Mouse (Mus musculus): Measurements from ENCODE around the gene Hyal2. TPM values are rescaled to one million over a fixed set of nuclear protein-coding genes. Genes with fewer than 3 reads are reported as not detected.
A peak's percentile ranks its signal among the peaks of the same experiment; 100 is the strongest.

Gene Hyal2
- polyA plus RNA-seq, 1 experiment from 2014 or later = 154 TPM

- DNase-seq (ENCODE audit: low spot score) = peak; percentile 95
- WGBS = 14% methylated on average over 46 of the region's 46 CpGs
- Histone ChIP-seq H3K27ac (replicated peaks) (peak within 1 kb of the TSS; percentile 84), H3K9me3 (no peaks in the 10 kb centered on the region), H3K4me3 (peak within 1 kb of the TSS; percentile 80), H3K4me1 (peaks cover 28% of the 10 kb centered on the region), H3K27me3 (replicated peaks; ENCODE audit: low read depth, poor library complexity, severe bottlenecking) (no peaks in the 10 kb centered on the region), H3K36me3 (replicated peaks) (peaks cover 54% of the 10 kb centered on the region)
Measured at GRCm38 (mm10) chr9:107586974-107587832, 19.5 kb downstream of the Hyal2 start, which contains the start of gene Ifrd2. Ifrd2 (plus strand) TSS chr9:107587642.

DNA sequence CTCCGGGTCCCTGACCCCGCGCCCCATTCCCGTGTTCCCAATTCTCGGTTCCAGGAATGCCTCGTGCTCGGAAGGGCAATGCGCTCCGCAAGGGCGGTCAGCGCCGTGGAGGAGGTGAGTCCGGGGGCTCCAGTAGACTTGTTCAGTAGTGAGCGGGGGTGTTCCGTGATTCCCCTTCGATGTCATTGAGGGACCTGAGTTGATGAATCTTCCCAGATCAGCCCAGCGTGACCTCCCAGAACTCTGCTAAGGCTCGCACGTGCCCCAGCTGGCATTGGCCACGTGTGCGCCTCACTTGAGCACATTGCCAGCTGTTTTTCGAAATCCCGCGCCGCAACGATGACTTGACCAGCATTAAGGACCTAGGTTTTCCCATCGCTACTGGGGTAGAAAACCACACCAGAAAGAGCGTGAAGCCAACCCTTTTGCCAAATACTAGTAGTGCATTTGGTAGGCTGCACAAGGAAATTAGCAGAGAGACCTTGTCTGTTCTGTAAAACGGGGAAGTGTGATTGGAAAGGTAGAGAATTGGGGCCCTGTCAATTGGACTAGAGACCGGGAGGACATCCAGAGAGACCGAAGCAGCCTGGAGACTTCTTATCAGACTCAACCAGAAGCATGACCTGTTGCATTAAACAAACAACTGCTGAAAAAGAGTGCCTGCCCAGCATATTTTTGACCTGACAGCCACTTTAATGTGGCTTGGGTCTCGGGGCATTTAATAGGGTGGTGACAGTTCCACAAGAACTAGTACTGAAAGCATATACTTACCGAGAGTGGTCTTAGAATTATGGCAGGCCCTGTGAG is 20.3 kb downstream of the Hyal2 start:
- Histone ChIP-seq H3K27me3 (replicated peaks; ENCODE audit: low read depth, poor library complexity, severe bottlenecking) (no peaks in the 10 kb centered on the region), H3K9me3 (no peaks in the 10 kb centered on the region), H3K4me1 (peaks cover 21% of the 10 kb centered on the region), H3K36me3 (replicated peaks) (peaks cover 55% of the 10 kb centered on the region), H3K4me3 (peak overlapping the region; percentile 80), H3K27ac (replicated peaks) (peak overlapping the region; percentile 84)
- no peak for DNase-seq (ENCODE audit: low spot score)
- WGBS = 6% methylated on average over 33 of the region's 33 CpGs

DNA sequence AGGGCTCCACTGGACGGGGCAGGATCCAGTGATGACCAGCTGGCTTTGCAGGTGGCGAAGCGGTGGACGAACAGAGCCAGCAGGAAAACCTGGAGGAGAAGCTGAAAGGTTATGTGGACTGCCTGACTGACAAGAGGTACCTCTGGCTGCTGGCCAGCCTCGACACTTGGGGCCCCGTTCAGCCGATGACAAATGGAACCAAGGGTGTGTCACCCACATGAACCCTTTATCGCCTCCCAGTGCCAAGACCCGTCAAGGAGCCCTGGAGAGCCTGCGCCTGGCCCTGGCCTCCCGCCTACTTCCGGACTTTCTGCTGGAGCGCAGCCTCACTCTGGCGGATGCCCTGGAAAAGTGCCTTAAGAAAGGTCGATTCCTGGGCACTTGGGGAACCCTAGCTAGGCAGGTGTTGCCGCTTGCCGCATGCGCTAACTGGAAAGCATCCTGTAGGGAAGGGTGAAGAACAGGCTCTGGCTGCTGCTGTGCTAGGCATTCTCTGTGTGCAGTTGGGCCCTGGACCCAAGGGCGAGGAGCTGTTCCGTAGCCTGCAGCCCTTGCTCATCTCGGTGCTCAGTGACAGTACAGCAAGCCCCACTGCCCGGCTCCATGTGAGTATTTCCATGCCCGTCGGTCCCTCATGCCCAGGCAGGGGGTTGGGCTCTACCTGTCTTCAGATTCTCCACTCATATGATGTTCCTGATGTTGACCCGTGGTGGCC is 22.5 kb downstream of the Hyal2 start:
- Histone ChIP-seq H3K4me3 (0 out of 2 replicates have a peak overlapping the region, but pooled peaks have one; percentile 8), H3K27me3 (replicated peaks; ENCODE audit: low read depth, poor library complexity, severe bottlenecking) (no peaks in the 10 kb centered on the region), H3K4me1 (peaks cover 21% of the 10 kb centered on the region), H3K27ac (replicated peaks) (no peak overlapping the region), H3K36me3 (replicated peaks) (peaks cover 63% of the 10 kb centered on the region), H3K9me3 (no peaks in the 10 kb centered on the region)
- 93% methylated on average over 25 of the region's 25 CpGs for WGBS
- no peak for DNase-seq (ENCODE audit: low spot score)

GRCm38 (mm10) chr9:107590773-107591060 is 23.0 kb downstream of the Hyal2 start:
- Histone ChIP-seq H3K4me1 (peaks cover 21% of the 10 kb centered on the region), H3K27me3 (replicated peaks; ENCODE audit: low read depth, poor library complexity, severe bottlenecking) (no peaks in the 10 kb centered on the region), H3K9me3 (no peaks in the 10 kb centered on the region), H3K36me3 (replicated peaks) (peaks cover 62% of the 10 kb centered on the region), H3K4me3 (no peak overlapping the region; the same call in 1 of the 2 replicates), H3K27ac (replicated peaks) (no peak overlapping the region)
- no peak for DNase-seq (ENCODE audit: low spot score)
- WGBS = 94% methylated on average over 6 of the region's 6 CpGs

- no peak for DNase-seq (ENCODE audit: low spot score)
- Histone ChIP-seq H3K9me3 (no peaks in the 10 kb centered on the region), H3K4me1 (peaks cover 11% of the 10 kb centered on the region), H3K4me3 (no peak overlapping the region), H3K27me3 (replicated peaks; ENCODE audit: low read depth, poor library complexity, severe bottlenecking) (no peaks in the 10 kb centered on the region), H3K27ac (replicated peaks) (no peak overlapping the region), H3K36me3 (replicated peaks) (peaks cover 62% of the 10 kb centered on the region)
- WGBS = 84% methylated on average over 11 of the region's 11 CpGs
Measured at GRCm38 (mm10) chr9:107593101-107593976, 25.6 kb downstream of the Hyal2 start.

DNA sequence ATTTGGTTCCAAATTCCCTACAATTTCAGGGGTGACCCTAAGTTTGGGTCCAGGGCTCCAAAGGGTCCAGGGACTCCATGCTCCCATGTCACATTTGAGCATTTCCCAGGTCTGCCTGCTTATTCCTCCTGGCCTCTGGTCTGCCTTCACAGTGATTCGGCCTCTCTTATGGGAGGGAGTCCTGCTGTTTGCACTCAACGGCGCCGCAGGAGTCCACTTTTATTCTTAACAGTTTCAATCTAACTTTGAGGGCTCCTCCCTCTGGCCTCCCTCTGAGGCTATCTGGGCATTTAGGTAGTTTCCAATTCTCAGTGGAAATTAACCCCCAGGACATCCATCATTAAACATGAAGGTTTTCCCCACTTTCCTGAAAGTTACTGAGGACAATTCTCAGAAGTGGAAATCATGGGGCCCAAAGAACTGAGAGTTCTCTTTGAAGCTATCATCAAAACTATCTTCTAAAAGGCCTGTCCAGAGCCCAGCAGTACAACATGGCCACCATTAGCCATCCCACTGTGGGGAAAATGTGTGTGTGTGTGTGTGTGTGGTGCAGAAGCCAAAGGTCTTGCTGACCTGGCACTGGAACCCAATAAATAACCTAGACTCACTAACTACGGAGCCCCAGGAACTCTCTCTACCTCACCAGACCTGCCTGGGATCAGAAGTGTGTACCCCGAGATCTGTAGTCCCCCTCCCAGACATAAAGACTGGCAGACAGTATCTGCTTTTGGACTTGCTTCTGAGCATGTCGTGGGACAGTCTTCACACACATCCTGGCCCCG is 26.7 kb downstream of the Hyal2 start:
- Histone ChIP-seq H3K36me3 (replicated peaks) (peaks cover 62% of the 10 kb centered on the region), H3K27ac (replicated peaks) (no peak overlapping the region), H3K4me3 (no peak overlapping the region), H3K27me3 (replicated peaks; ENCODE audit: low read depth, poor library complexity, severe bottlenecking) (peaks cover 9% of the 10 kb centered on the region; the same call in 1 of the 2 replicates), H3K4me1 (peaks cover under 1% of the 10 kb centered on the region; the same call in 1 of the 2 replicates), H3K9me3 (no peaks in the 10 kb centered on the region)
- no peak for DNase-seq (ENCODE audit: low spot score)
- WGBS = 78% methylated on average over 8 of the region's 8 CpGs

GRCm38 (mm10) chr9:107596619-107597569 is 29.1 kb downstream of the Hyal2 start:
- DNase-seq (ENCODE audit: low spot score) = no peak

GRCm38 (mm10) chr9:107598385-107598784 is 30.6 kb downstream of the Hyal2 start:
- WGBS = 83% methylated on average over 5 of the region's 5 CpGs
- DNase-seq (ENCODE audit: low spot score) = no peak
- H3K36me3 ChIP-seq (replicated peaks) = peaks cover 23% of the 10 kb centered on the region
- H3K4me3 ChIP-seq = 0 out of 2 replicates have a peak overlapping the region, but pooled peaks have one; percentile 4
- peaks cover 24% of the 10 kb centered on the region for H3K27me3 ChIP-seq (replicated peaks; ENCODE audit: low read depth, poor library complexity, severe bottlenecking)
- no peak overlapping the region for H3K27ac ChIP-seq (replicated peaks)
- no peaks in the 10 kb centered on the region for H3K9me3 ChIP-seq
- H3K4me1 ChIP-seq = peaks cover 21% of the 10 kb centered on the region

More at GRCm38 (mm10) chr9:107596619-107597569, 29.1 kb downstream of the Hyal2 start:
- WGBS = 91% methylated on average over 11 of the region's 11 CpGs
- H3K4me1 ChIP-seq = peaks cover 6% of the 10 kb centered on the region
- H3K4me3 ChIP-seq = no peak overlapping the region
- H3K27ac ChIP-seq (replicated peaks) = no peak overlapping the region
- peaks cover 15% of the 10 kb centered on the region for H3K27me3 ChIP-seq (replicated peaks; ENCODE audit: low read depth, poor library complexity, severe bottlenecking)
- no peaks in the 10 kb centered on the region for H3K9me3 ChIP-seq
- H3K36me3 ChIP-seq (replicated peaks) = peaks cover 38% of the 10 kb centered on the region

DNA sequence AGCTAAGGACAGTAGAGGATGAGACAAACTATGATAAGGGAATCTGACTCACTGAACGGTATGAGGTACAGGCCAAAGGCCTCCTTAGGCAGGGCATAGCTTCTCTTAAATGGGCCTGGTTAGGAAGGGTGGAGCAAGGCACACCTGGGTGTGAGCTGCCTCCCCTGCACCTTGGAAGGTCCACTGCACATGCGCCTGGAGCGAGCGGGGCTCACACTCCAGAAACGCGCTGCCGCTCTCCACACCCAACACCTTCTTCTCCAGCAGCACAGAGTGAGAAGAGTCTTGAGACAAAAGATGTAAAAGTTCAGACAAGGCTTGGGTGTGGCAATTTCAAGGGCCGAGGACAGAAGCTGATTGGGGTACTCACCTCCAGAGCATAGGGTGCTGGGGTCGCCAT is 31.7 kb downstream of the Hyal2 start:
- H3K36me3 ChIP-seq (replicated peaks) = peaks cover 12% of the 10 kb centered on the region
- WGBS = 86% methylated on average over 9 of the region's 9 CpGs
- no peak overlapping the region; the same call in 1 of the 2 replicates for H3K4me3 ChIP-seq
- peaks cover 30% of the 10 kb centered on the region for H3K27me3 ChIP-seq (replicated peaks; ENCODE audit: low read depth, poor library complexity, severe bottlenecking)
- no peak overlapping the region for H3K27ac ChIP-seq (replicated peaks)
- no peak for DNase-seq (ENCODE audit: low spot score)
- peaks cover 31% of the 10 kb centered on the region for H3K4me1 ChIP-seq
- no peaks in the 10 kb centered on the region for H3K9me3 ChIP-seq

DNA sequence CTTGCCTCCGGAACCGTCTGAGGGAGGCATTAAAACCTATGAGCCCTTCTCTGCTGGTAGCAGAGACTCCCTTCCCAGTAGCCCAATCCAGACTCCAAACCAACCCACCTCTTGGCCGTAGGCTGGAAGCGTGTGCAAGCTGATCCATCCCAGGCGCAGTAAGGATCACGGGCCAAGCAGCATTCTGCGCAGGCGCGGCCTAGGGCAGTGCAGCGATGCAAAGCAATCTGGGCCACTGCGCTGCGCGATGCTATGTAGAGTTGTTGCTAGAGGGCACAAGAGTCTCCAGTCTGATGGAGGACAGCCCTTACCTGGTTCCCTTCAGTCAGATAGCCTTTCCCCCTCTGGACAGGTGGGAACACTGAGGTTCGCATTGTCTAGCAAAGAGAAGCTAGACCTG is 32.1 kb downstream of the Hyal2 start:
- Histone ChIP-seq H3K27ac (replicated peaks) (no peak overlapping the region), H3K9me3 (no peaks in the 10 kb centered on the region), H3K36me3 (replicated peaks) (peaks cover 8% of the 10 kb centered on the region; the same call in 1 of the 2 replicates), H3K4me1 (peaks cover 35% of the 10 kb centered on the region), H3K4me3 (peak overlapping the region; percentile 16; the same call in 1 of the 2 replicates), H3K27me3 (replicated peaks; ENCODE audit: low read depth, poor library complexity, severe bottlenecking) (peaks cover 30% of the 10 kb centered on the region)
- WGBS = 64% methylated on average over 14 of the region's 14 CpGs
- DNase-seq (ENCODE audit: low spot score) = peak; percentile 43
